Mouse (Mus musculus) testis, postnatal 14 days (tissue): ENCODE data around the gene Atf2.

Experiments used
- DNase-seq: peaks from one replicate; pipeline ENCODE4 v3.0.0; 2021; ENCODE audit warnings: low spot score

The Atf2 gene

DNA sequence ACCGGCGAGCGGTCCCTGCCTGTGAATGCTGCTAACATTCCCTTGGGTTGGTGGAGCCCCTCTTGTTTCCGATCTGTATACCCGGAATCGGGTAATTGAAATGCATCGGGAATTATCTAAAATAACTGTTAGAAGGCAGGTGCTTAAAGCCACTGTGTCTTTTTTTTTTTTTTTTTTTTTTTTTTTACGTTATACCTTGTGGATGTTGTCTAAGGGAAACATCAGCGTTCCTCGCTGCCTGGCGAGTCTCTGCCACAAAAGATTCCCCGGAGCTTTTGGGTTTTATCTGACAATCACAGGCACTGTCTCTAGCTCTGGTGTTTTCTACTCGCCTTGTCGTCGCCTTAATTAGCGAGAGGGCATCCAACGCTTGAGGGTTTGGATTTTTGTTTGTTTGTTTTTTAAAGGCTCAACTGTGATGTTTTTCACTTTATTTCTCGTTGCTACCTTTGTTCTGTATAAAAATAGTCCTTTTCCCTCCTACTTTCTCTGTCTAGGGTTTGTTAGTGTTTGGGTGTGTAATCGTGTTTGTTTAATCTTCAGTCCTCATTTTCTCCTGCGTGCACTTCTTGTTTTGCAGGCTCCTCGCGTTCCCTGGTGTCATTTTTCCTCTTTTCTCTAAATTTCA, 116.6 kb downstream of the Atf2 start:
- no peak for DNase-seq

DNA sequence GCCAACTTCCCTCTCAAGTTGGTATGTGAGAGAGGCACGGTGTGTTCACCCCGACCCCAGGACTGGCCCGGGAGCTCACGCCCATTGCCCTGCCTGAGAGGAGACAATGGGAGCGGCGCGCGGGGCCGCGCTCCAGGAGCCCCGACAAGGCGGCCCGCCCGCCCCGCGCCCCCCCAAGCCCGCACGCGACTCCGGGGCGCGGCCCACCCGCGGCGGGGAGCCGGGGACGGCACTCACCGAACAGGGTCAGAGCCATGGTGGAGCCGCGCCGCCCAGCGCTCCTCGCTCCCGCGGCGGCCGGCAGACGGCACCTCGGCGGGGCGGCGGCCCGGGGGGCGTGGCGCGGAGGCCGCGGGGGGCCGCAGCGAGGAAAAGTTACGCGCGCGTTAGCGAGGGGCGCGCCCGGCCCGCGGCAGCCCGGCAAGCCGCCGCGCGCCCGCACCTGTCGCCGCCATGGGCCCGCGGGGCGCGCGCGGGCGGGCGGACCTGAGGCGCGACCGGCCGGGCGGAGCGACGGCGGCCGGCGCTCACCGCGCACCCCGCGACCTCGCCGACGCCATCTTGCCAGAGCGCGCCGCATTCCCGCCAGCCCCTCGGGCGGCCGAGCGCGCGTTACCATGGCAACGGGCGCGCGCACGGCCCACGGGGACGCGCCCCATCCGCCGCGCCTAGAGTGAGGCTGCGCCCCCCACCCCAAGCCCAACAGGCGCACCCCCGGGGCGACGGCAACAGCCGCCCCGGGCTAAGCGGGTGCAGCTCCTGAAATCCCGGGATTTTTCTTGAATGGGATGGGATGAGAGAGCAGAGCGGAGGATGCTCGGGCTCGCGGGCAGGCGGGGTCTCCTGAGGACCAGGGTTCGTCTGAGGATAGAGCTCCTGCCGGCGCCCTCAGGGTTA, 117.4 kb downstream of the Atf2 start, which contains the start of gene Chn1:
Chn1 (minus strand) TSS at position 561 of the 897 bp plus-strand sequence.
- peak; percentile 86 for DNase-seq

DNA sequence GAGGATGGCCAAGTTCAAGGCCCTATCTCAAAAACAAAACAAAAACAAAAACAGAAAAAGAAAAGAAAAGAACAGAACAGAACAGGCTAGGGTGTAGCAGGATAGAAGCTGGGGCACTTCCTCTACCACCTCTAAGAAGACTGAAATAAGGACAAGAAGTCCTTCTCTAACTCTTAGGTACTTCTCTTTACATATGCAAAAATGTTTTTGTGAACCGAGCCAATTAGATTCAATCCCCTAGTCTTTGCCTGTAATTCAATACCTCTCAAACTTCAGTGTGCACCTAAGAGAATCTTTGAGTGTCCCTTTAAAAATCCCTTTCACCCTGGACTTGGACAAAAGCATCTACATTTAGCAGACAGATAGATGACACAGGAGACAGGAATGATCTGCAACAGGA, 119.5 kb downstream of the Atf2 start:
- DNase-seq = no peak

DNA sequence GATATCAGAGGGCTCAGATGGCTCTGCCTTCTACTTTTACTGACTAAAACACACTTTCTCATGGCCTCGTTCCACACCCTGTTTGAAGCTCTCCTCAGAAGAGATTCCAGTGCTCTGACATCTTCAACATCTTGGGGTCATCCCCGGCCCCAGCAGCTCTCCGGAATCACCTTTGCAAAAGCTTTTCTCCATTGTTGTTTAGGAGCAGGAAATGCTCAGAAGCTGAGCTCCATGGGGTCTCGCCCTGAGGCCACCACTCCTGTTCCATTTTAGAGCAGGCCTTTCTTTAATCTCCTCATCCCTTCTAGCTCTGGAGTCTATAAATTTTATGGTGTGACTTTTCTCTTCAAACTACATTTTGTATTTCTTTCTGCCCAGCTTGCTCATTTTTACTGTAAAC, 123.8 kb downstream of the Atf2 start:
- DNase-seq = no peak
